Mouse (Mus musculus) cerebellum, postnatal 10 days (tissue): Measurements from ENCODE around the gene Ephb2.

ENCODE experiments used
- DNase-seq, 2 experiments: peaks; one replicate each; pipeline ENCODE4 v3.0.0; 2021; ENCODE audit warnings: mixed read lengths in 2 of 2

Ephb2 gene

GRCm38 (mm10) chr4:136835621-136836386 is at the start of gene Ephb2:
Gene Ephb2, minus strand, starts transcription at chr4:136835988.
- DNase-seq: peak; percentile 92 to 93

GRCm38 (mm10) chr4:136878601-136879000 is 42.8 kb upstream of the Ephb2 start:
- DNase-seq: peak; percentile 43 to 48

GRCm38 (mm10) chr4:136878171-136878570 is 42.4 kb upstream of the Ephb2 start:
- no peak for DNase-seq

- DNase-seq: peak; percentile 95 to 97
Measured at GRCm38 (mm10) chr4:136876971-136877370, 41.2 kb upstream of the Ephb2 start.

- DNase-seq: no peak
Measured at GRCm38 (mm10) chr4:136875012-136875411, 39.2 kb upstream of the Ephb2 start.

- peak in 1 of 2 experiments; percentile 31 for DNase-seq
Measured at GRCm38 (mm10) chr4:136868371-136868770, 32.6 kb upstream of the Ephb2 start.

- peak; percentile 86 to 87 for DNase-seq
Measured at GRCm38 (mm10) chr4:136867690-136868345, 32.0 kb upstream of the Ephb2 start.

GRCm38 (mm10) chr4:136865531-136865930 is 29.7 kb upstream of the Ephb2 start:
- no peak for DNase-seq

- peak; percentile 87 to 88 for DNase-seq
Measured at GRCm38 (mm10) chr4:136864751-136865470, 29.1 kb upstream of the Ephb2 start.

GRCm38 (mm10) chr4:136863517-136863916 is 27.7 kb upstream of the Ephb2 start:
- DNase-seq: no peak

GRCm38 (mm10) chr4:136862411-136862810 is 26.6 kb upstream of the Ephb2 start:
- DNase-seq: no peak

GRCm38 (mm10) chr4:136861806-136862205 is 26.0 kb upstream of the Ephb2 start:
- DNase-seq: peak; percentile 46 to 51

- no peak for DNase-seq
Measured at GRCm38 (mm10) chr4:136860022-136860421, 24.2 kb upstream of the Ephb2 start.

GRCm38 (mm10) chr4:136855081-136855480 is 19.3 kb upstream of the Ephb2 start:
- DNase-seq: peak; percentile 58 to 59

GRCm38 (mm10) chr4:136852989-136853388 is 17.2 kb upstream of the Ephb2 start:
- no peak for DNase-seq

GRCm38 (mm10) chr4:136852119-136852518 is 16.3 kb upstream of the Ephb2 start:
- DNase-seq: no peak

GRCm38 (mm10) chr4:136848565-136848964 is 12.8 kb upstream of the Ephb2 start:
- DNase-seq: no peak

GRCm38 (mm10) chr4:136847166-136847565 is 11.4 kb upstream of the Ephb2 start:
- DNase-seq: no peak

GRCm38 (mm10) chr4:136842802-136843201 is 7.0 kb upstream of the Ephb2 start:
- no peak for DNase-seq

GRCm38 (mm10) chr4:136842033-136842432 is 6.2 kb upstream of the Ephb2 start:
- DNase-seq: no peak

- peak; percentile 93 to 95 for DNase-seq
Measured at GRCm38 (mm10) chr4:136841056-136841455, 5.3 kb upstream of the Ephb2 start.

- no peak for DNase-seq
Measured at GRCm38 (mm10) chr4:136838462-136838861, 2.7 kb upstream of the Ephb2 start.

GRCm38 (mm10) chr4:136838026-136838425 is 2.2 kb upstream of the Ephb2 start:
- DNase-seq: peak in 1 of 2 experiments; percentile 43
